Mouse (Mus musculus): ENCODE measurements at regions not wholly inside any gene's neighbourhood (a gene's known extent, or its start where the extent isn't known, plus 50 kb on each side); places are given as distances from the start of the nearest gene placed in this dataset.

DNA sequence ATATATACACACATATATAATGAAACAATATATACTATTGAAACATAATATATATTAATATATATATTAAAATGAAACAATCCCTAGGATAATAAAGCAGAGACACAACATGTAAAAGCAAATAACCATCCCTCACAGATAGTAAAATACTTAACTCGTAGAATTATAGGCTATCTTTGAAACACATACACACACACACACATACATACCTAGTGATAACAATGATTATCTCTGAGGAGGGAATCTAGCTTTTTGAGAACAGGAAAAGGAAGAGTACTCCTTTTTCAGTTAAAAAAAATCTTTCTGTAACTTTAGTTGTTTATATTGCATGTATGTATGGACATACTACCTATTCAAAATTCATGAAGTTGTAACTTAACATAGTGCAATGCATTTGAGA is 79.1 kb upstream of the Tank start:
- Histone ChIP-seq H3K4me1 (ENCODE audit: control insufficient read depth, insufficient read depth, insufficient read length) (no peaks in the 10 kb centered on the region; the same call in 1 of the 2 replicates), H3K27me3 (ENCODE audit: control insufficient read depth, insufficient read depth, low read length) (no peaks in the 10 kb centered on the region), H3K36me3 (ENCODE audit: control insufficient read depth, insufficient read depth, low read length) (no peaks in the 10 kb centered on the region), H3K27ac (ENCODE audit: insufficient read depth, low read length) (no peak overlapping the region), H3K4me3 (ENCODE audit: extremely low read depth, insufficient read depth, insufficient read length) (no peak overlapping the region)
- 72% methylated on average over 1 of the region's 1 CpGs for WGBS
- TF ChIP-seq CTCF (IDR thresholded peaks at IDR 0.05; ENCODE audit: extremely low read depth, insufficient read depth, insufficient read length, insufficient replicate concordance) (no peak), POLR2A (IDR thresholded peaks at IDR 0.05; ENCODE audit: low read depth, low read length) (no peak)
- DNase-seq (ENCODE audit: low read depth in 1 of 2, low spot score in 2 of 2): no peak

DNA sequence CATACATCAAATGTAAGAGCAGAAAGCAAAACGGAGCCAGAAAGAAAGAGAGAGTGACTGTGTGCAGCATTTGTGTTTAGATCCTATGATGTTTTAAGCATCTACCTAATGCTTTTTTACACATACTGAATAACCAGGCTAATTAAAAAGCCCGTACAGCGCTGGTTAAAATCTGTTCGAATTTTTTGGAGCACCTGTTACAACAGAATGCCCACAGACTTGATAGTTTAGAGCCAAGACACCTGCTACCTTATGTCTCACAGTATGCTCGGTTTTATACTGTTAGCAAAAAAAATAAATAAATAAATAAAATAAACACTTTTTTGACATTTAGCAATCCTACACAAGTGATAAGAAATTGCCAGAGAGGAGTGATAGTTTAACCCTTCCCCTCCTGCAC is 80.5 kb upstream of the Tank start:
- DNase-seq (ENCODE audit: low read depth in 1 of 2, low spot score in 2 of 2): no peak
- WGBS: 60% methylated on average over 5 of the region's 5 CpGs
- Histone ChIP-seq H3K27ac (ENCODE audit: insufficient read depth, low read length) (no peak overlapping the region), H3K4me3 (ENCODE audit: extremely low read depth, insufficient read depth, insufficient read length) (no peak overlapping the region), H3K4me1 (ENCODE audit: control insufficient read depth, insufficient read depth, insufficient read length) (no peaks in the 10 kb centered on the region; the same call in 1 of the 2 replicates), H3K27me3 (ENCODE audit: control insufficient read depth, insufficient read depth, low read length) (no peaks in the 10 kb centered on the region), H3K36me3 (ENCODE audit: control insufficient read depth, insufficient read depth, low read length) (no peaks in the 10 kb centered on the region)
- no peak for TF ChIP-seq POLR2A (IDR thresholded peaks at IDR 0.05; ENCODE audit: low read depth, low read length)
- no peak for TF ChIP-seq CTCF (IDR thresholded peaks at IDR 0.05; ENCODE audit: extremely low read depth, insufficient read depth, insufficient read length, insufficient replicate concordance)

- 45% methylated on average over 2 of the region's 2 CpGs for WGBS
- Histone ChIP-seq H3K27me3 (ENCODE audit: control insufficient read depth, insufficient read depth, low read length) (no peaks in the 10 kb centered on the region), H3K36me3 (ENCODE audit: control insufficient read depth, insufficient read depth, low read length) (no peaks in the 10 kb centered on the region), H3K4me1 (ENCODE audit: control insufficient read depth, insufficient read depth, insufficient read length) (no peaks in the 10 kb centered on the region; the same call in 1 of the 2 replicates), H3K4me3 (ENCODE audit: extremely low read depth, insufficient read depth, insufficient read length) (no peak overlapping the region), H3K27ac (ENCODE audit: insufficient read depth, low read length) (no peak overlapping the region)
- no peak for DNase-seq (ENCODE audit: low read depth in 1 of 2, low spot score in 2 of 2)
- no peak for TF ChIP-seq POLR2A (IDR thresholded peaks at IDR 0.05; ENCODE audit: low read depth, low read length)
- TF ChIP-seq CTCF (IDR thresholded peaks at IDR 0.05; ENCODE audit: extremely low read depth, insufficient read depth, insufficient read length, insufficient replicate concordance): no peak
Observed at GRCm38 (mm10) chr2:61496968-61497367, 81.4 kb upstream of the Tank start.

DNA sequence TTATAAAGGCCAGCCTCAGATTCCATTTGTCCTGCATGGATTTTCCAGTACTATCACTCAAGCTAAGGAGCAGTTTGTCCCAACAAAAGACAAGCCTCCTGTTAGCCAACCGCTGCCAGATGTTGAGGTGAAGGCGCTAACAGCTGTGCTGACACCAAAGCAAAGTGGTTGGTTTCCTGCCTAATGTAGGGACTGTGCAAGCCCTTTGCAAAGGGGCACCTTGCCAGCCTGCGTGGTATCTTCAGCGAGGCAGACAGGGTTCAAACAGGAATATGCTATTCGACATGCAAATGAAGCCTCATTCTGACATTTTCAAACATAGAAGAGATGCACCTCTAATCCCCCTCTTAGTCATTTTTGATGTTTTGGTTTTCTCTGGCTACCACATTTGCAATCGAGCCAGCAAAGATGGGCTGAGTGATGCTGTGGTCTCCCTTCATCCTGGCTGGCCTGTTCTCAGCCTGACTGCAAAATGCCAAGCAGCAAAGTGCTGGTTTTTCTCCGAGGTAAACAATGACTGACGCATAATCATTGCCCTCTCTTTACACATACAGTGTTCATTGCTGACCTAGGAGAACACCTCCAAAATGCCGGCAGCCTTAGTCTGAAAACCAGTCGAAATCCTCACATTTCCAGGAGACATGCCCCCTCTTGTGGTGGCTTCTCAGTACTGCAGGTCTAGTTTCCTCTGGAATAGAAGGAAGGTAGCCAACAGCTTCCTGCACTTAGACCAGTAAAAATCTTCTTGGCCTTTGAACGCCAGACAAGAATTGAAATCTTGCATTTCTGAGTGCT is 84.3 kb upstream of the Tank start:
- 25% methylated on average over 11 of the region's 11 CpGs for WGBS
- Histone ChIP-seq H3K27me3 (ENCODE audit: control insufficient read depth, insufficient read depth, low read length) (no peaks in the 10 kb centered on the region), H3K4me3 (ENCODE audit: extremely low read depth, insufficient read depth, insufficient read length) (no peak overlapping the region), H3K4me1 (ENCODE audit: control insufficient read depth, insufficient read depth, insufficient read length) (no peaks in the 10 kb centered on the region; the same call in 1 of the 2 replicates), H3K36me3 (ENCODE audit: control insufficient read depth, insufficient read depth, low read length) (no peaks in the 10 kb centered on the region), H3K27ac (ENCODE audit: insufficient read depth, low read length) (no peak overlapping the region)
- DNase-seq (ENCODE audit: low read depth in 1 of 2, low spot score in 2 of 2): peak; percentile 23 to 56
- TF ChIP-seq CTCF (IDR thresholded peaks at IDR 0.05; ENCODE audit: extremely low read depth, insufficient read depth, insufficient read length, insufficient replicate concordance): peak; percentile 46; the same call in 1 of the 2 replicates
- no peak for TF ChIP-seq POLR2A (IDR thresholded peaks at IDR 0.05; ENCODE audit: low read depth, low read length)

DNA sequence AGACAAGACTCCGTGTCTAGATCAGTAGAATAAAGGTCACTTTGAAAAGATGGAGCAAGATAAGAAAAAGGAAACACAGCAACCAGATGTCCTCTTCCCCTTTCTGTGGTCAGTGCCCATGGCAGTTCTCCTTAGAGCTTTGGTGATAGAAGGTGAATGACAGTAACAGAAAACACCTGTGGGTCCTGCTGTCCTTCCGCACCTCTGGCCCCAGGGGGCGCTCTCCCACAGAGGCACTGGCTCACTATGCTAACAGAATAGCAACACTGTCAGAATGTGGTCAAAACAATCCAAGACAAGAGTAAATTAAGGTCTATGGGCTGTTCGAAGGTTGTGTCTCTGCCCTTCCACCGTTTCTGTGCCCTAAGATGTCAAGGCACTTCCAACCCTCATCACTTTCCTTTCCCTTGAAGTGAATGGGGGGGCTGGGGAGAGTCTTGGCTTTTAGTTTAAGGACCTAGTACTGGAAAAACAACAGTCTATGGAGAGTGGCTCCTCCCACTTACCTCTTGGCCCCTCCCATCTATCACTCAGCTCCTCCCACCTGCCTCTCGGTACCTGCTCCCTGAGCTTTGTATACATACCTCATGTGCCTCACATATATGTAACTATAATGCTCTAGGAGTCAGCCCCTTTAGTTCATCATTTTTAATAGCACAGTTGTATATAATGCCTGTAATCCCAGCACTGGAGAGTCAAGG is 86.2 kb upstream of the Tank start:
- Histone ChIP-seq H3K27me3 (ENCODE audit: control insufficient read depth, insufficient read depth, low read length) (no peaks in the 10 kb centered on the region), H3K27ac (ENCODE audit: insufficient read depth, low read length) (no peak overlapping the region), H3K4me3 (ENCODE audit: extremely low read depth, insufficient read depth, insufficient read length) (no peak overlapping the region), H3K36me3 (ENCODE audit: control insufficient read depth, insufficient read depth, low read length) (no peaks in the 10 kb centered on the region), H3K4me1 (ENCODE audit: control insufficient read depth, insufficient read depth, insufficient read length) (no peaks in the 10 kb centered on the region; the same call in 1 of the 2 replicates)
- TF ChIP-seq POLR2A (IDR thresholded peaks at IDR 0.05; ENCODE audit: low read depth, low read length): no peak
- TF ChIP-seq CTCF (IDR thresholded peaks at IDR 0.05; ENCODE audit: extremely low read depth, insufficient read depth, insufficient read length, insufficient replicate concordance): peak; percentile 73; the same call in 1 of the 2 replicates
- peak; percentile 22 to 53 for DNase-seq (ENCODE audit: low read depth in 1 of 2, low spot score in 2 of 2)
- 46% methylated on average over 6 of the region's 6 CpGs for WGBS

GRCm38 (mm10) chr2:61490436-61491109 is 87.8 kb upstream of the Tank start:
- H3K36me3 ChIP-seq (ENCODE audit: control insufficient read depth, insufficient read depth, low read length): no peaks in the 10 kb centered on the region
- peak; percentile 38; the same call in 1 of the 2 replicates for TF ChIP-seq CTCF (IDR thresholded peaks at IDR 0.05; ENCODE audit: extremely low read depth, insufficient read depth, insufficient read length, insufficient replicate concordance)
- TF ChIP-seq POLR2A (IDR thresholded peaks at IDR 0.05; ENCODE audit: low read depth, low read length): no peak
- no peak overlapping the region for H3K27ac ChIP-seq (ENCODE audit: insufficient read depth, low read length)
- no peaks in the 10 kb centered on the region for H3K27me3 ChIP-seq (ENCODE audit: control insufficient read depth, insufficient read depth, low read length)
- 82% methylated on average over 10 of the region's 10 CpGs for WGBS
- DNase-seq (ENCODE audit: low read depth in 1 of 2, low spot score in 2 of 2): no peak
- no peak overlapping the region for H3K4me3 ChIP-seq (ENCODE audit: extremely low read depth, insufficient read depth, insufficient read length)
- H3K4me1 ChIP-seq (ENCODE audit: control insufficient read depth, insufficient read depth, insufficient read length): no peaks in the 10 kb centered on the region; the same call in 1 of the 2 replicates
